Mouse (Mus musculus) regulatory T cell (primary cell): ENCODE measurements around the gene Apol7a.

Experiments
- in situ Hi-C: fragments of 300-600 bp; cut with MboI, MseI; formaldehyde crosslinking; loops from one replicate; pipeline ENCODE4 v1.15.1; 2025; ENCODE audit warnings: high pct_unique_total_duplicates

The Apol7a gene

GRCm38 (mm10) chr15:77376920-77377319 lies 22.0 kb downstream of the Apol7a start:
- in situ Hi-C loops = no loop called here

GRCm38 (mm10) chr15:77370588-77370987 lies 28.3 kb downstream of the Apol7a start:
- in situ Hi-C loops = no loop called here

- in situ Hi-C loops = no loop called here
These were observed 28.9 kb downstream of the Apol7a start for GRCm38 (mm10) chr15:77369981-77370380.

GRCm38 (mm10) chr15:77368818-77369320 lies 30.0 kb downstream of the Apol7a start:
- in situ Hi-C loops = no loop called here

- in situ Hi-C loops = no loop called here
These were observed 30.8 kb downstream of the Apol7a start for GRCm38 (mm10) chr15:77368148-77368547.

- in situ Hi-C loops = no loop called here
These were observed 31.4 kb downstream of the Apol7a start for GRCm38 (mm10) chr15:77367504-77367903.

- in situ Hi-C loops = no loop called here
These were observed 32.0 kb downstream of the Apol7a start for GRCm38 (mm10) chr15:77366706-77367484.

- in situ Hi-C loops = no loop called here
These were observed 33.0 kb downstream of the Apol7a start for GRCm38 (mm10) chr15:77365700-77366570.

- in situ Hi-C loops = no loop called here
These were observed 34.9 kb downstream of the Apol7a start for GRCm38 (mm10) chr15:77364026-77364425.

GRCm38 (mm10) chr15:77363578-77363977 lies 35.3 kb downstream of the Apol7a start:
- in situ Hi-C loops = no loop called here

- in situ Hi-C loops = no loop called here
These were observed 36.0 kb downstream of the Apol7a start for GRCm38 (mm10) chr15:77362952-77363351.

GRCm38 (mm10) chr15:77359905-77360304 lies 39.0 kb downstream of the Apol7a start:
- in situ Hi-C loops = loop anchor here (5.0 kb wide), 1 partner anchor 103 kb away; no protein-coding TSS in a partner anchor

- in situ Hi-C loops = loop anchor here (5.0 kb wide), 1 partner anchor 102 kb away; no protein-coding TSS in a partner anchor
These were observed 39.4 kb downstream of the Apol7a start for GRCm38 (mm10) chr15:77359486-77359885.

- in situ Hi-C loops = loop anchor here (5.0 kb wide), 1 partner anchor 102 kb away; no protein-coding TSS in a partner anchor
These were observed 39.8 kb downstream of the Apol7a start for GRCm38 (mm10) chr15:77359084-77359483.

GRCm38 (mm10) chr15:77358320-77359040 lies 40.4 kb downstream of the Apol7a start:
- in situ Hi-C loops = loop anchor here (5.0 kb wide), 1 partner anchor 101 kb away; no protein-coding TSS in a partner anchor

- in situ Hi-C loops = loop anchor here (5.0 kb wide), 1 partner anchor 99 kb away; no protein-coding TSS in a partner anchor
These were observed 42.6 kb downstream of the Apol7a start for GRCm38 (mm10) chr15:77356248-77356810.

- in situ Hi-C loops = loop anchor here (5.0 kb wide), 1 partner anchor 98 kb away; no protein-coding TSS in a partner anchor
These were observed 43.9 kb downstream of the Apol7a start for GRCm38 (mm10) chr15:77354848-77355551.

GRCm38 (mm10) chr15:77354496-77354847 lies 44.4 kb downstream of the Apol7a start:
- in situ Hi-C loops = no loop called here

GRCm38 (mm10) chr15:77353764-77354163 lies 45.1 kb downstream of the Apol7a start:
- in situ Hi-C loops = no loop called here

- in situ Hi-C loops = no loop called here
These were observed 46.0 kb downstream of the Apol7a start for GRCm38 (mm10) chr15:77352863-77353262.
